Mouse (Mus musculus) lung, embryonic 14.5 days (tissue): ENCODE measurements around the gene Sipa1l3. TPM values are rescaled to one million over a fixed set of nuclear protein-coding genes. Genes with fewer than 3 reads are reported as not detected.
A peak's percentile ranks its signal among the peaks of the same experiment; 100 is the strongest.

Source experiments
- ATAC-seq: fragments of 200-750 bp; cut with Nextera tagmentation; 2 replicates; pipeline ENCODE4 v1.8.0; 2017; ENCODE audit warnings: mild to moderate bottlenecking, moderate TSS enrichment, moderate library complexity; ENCODE audit not compliant: insufficient read depth
- DNase-seq: peaks from one replicate; pipeline ENCODE4 v3.0.0-alpha.2; 2015
- H3K27ac ChIP-seq: fragments of 300-500 bp; sonication (generic); 2 replicates; pipeline ENCODE4 v1.5.1; 2014; ENCODE audit warnings: low read depth, mild to moderate bottlenecking, moderate library complexity
- H3K27me3 ChIP-seq: fragments of 300-500 bp; sonication (generic); 2 replicates; pipeline ENCODE4 v1.6.1; 2014; ENCODE audit warnings: low read length, control low read depth; ENCODE audit not compliant: insufficient read depth
- H3K36me3 ChIP-seq: fragments of 300-500 bp; sonication (generic); 2 replicates; pipeline ENCODE4 v1.6.1; 2014; ENCODE audit warnings: control low read depth; ENCODE audit not compliant: insufficient read depth
- H3K4me1 ChIP-seq: fragments of 300-500 bp; sonication (generic); 2 replicates; pipeline ENCODE4 v1.6.1; 2014; ENCODE audit warnings: antibody characterized with exemption, control low read depth; ENCODE audit not compliant: insufficient read depth
- H3K4me2 ChIP-seq: fragments of 300-500 bp; sonication (generic); 2 replicates; pipeline ENCODE4 v1.6.1; 2014; ENCODE audit warnings: mild to moderate bottlenecking
- H3K4me3 ChIP-seq: fragments of 300-500 bp; sonication (generic); 2 replicates; pipeline ENCODE4 v1.5.1; 2014; ENCODE audit warnings: low read depth, low read length
- H3K9ac ChIP-seq: fragments of 300-500 bp; sonication (generic); 2 replicates; pipeline ENCODE4 v1.6.1; 2014
- H3K9me3 ChIP-seq: fragments of 300-500 bp; sonication (generic); 2 replicates; pipeline ENCODE4 v1.6.1; 2016; ENCODE audit warnings: low read depth, low read length, control low read depth
- CTCF ChIP-seq: IDR thresholded peaks from 2 replicates; pipeline ENCODE4 v1.5.1; 2016; ENCODE audit warnings: antibody characterized with exemption, low read depth
- WGBS: fragments of 180-500 bp; shearing (Covaris S2); extraction: QIAGEN DNeasy Blood & Tissue Kit; methylation state at CpG from one replicate; pipeline ENCODE4 v1.1.7; 2014; 5-methylcytosine and 5-hydroxymethylcytosine counted together
- polyA plus RNA-seq: library from polyadenylated mRNA; unstranded; fragments of >200 nt; fragmentation: Nextera tagmentation; extraction: Ambion mirVana; gene quantifications from 2 replicates; pipeline ENCODE4 v1.2.1, GENCODE M21; 2014

Sipa1l3 gene
- polyA plus RNA-seq, 1 experiment from 2014 or later: 20.2 TPM

DNA sequence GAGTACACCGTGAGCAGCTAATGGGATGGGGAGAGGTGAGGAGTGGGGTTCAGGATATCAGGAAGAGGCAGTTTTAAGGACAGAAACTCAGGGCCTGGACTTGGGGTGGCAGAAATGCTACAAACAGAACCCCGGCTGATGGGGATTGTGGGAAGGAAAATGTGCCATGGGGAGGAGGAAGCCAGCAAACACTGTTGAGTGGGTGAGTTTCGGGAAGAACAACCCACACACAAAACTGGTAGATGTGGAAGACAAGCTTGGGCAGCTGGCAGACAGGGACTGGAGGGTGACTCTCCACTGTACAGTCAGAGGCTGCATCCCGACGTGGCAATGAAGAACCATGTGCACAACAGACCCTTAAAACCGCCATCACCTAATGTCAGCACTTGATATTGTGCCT, 69.6 kb downstream of the Sipa1l3 start:
- H3K9me3 ChIP-seq: no peaks in the 10 kb centered on the region
- H3K9ac ChIP-seq: no peak overlapping the region
- H3K4me3 ChIP-seq: no peak overlapping the region
- DNase-seq: no peak
- no peaks in the 10 kb centered on the region for H3K36me3 ChIP-seq
- ATAC-seq: no peak
- H3K4me1 ChIP-seq: peaks cover 19% of the 10 kb centered on the region
- H3K4me2 ChIP-seq: no peak overlapping the region
- no peak for TF ChIP-seq CTCF
- 91% methylated on average over 6 of the region's 6 CpGs for WGBS
- no peak overlapping the region for H3K27ac ChIP-seq
- no peaks in the 10 kb centered on the region for H3K27me3 ChIP-seq

DNA sequence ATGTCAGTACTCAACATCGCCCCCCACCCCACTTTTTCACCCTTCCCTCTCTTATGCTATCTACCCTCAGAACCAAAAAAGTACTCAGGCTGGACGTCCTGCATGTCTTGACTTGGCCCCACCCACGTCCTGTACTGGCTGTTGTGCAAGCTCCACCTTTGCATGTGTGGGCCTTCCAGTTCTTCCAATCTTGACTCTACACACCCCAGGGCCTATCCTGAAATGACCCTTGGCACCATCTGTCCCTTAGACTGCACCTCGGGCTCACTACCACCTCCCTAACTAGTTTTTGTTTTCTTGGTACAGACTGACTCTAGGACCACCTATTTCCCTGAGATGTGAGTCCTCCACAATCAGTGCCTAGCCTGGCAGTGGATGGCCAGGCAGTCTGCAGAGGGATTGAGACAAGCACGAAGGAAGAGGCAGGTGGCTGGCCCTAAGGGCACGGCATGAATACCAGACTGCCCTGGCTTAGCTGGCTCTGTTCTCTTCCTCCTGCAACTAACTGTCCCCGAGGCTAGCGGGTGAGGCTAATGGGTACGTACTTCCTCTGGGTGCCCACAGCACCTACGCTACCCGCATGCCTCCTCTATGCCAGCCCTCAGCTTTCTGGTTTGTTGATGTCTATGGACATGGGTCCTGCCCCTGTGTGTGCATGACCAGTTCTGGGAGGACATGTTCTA, 71.2 kb downstream of the Sipa1l3 start:
- ATAC-seq (no peak), DNase-seq (no peak)
- WGBS: 78% methylated on average over 11 of the region's 11 CpGs

DNA sequence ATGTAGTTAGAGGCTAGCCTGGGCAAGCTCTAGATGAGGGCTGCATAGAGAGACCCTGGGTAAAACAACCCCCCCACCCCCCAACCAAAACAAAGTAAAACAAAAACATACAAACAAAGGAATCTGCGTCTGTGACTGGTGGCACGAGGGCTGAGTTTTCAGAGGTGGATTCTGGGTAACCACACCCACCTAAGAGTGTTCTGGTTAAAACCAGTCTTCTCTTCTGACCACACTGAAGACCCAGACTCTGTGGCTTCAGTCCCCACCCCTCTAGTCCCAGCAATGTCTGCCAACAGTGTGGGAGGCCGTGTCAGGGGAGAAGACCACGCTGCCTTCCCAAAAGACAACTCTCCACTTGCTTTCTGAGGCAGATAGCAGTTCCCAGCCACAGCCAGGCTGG, 72.3 kb downstream of the Sipa1l3 start:
- H3K4me1 ChIP-seq: no peaks in the 10 kb centered on the region
- WGBS: 83% methylated on average over 4 of the region's 4 CpGs
- H3K9ac ChIP-seq: no peak overlapping the region
- no peak for TF ChIP-seq CTCF
- H3K27me3 ChIP-seq: no peaks in the 10 kb centered on the region
- no peak overlapping the region for H3K27ac ChIP-seq
- no peak overlapping the region for H3K4me3 ChIP-seq
- no peak overlapping the region for H3K4me2 ChIP-seq
- H3K36me3 ChIP-seq: no peaks in the 10 kb centered on the region
- no peaks in the 10 kb centered on the region for H3K9me3 ChIP-seq
- DNase-seq (no peak), ATAC-seq (no peak)

More for the DNA sequence above, 71.2 kb downstream of the Sipa1l3 start:
- H3K36me3 ChIP-seq: no peaks in the 10 kb centered on the region
- H3K4me3 ChIP-seq: no peak overlapping the region
- H3K27me3 ChIP-seq: no peaks in the 10 kb centered on the region
- no peak overlapping the region for H3K9ac ChIP-seq
- H3K4me2 ChIP-seq: no peak overlapping the region
- peaks cover 4% of the 10 kb centered on the region for H3K4me1 ChIP-seq
- no peaks in the 10 kb centered on the region for H3K9me3 ChIP-seq
- TF ChIP-seq CTCF: no peak
- H3K27ac ChIP-seq: no peak overlapping the region

DNA sequence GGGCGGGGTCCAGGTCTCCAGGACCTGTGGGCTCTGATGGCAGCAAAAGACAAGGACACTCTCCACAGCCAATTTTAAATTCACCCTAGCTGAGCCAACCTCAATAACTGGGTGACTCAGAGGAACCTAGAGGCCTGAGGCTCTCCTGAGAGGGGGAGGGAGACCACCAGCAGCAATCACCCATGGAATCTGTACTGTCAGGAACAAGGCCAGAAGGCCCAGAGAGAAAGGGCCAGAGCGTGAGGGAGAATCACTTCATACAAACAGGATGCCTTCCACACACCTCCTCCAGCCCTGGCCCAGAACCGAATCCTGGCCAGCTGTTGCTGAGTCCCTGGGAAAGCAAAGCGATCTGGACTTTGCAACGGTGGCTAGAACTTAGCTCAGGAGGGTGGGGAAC, 73.9 kb downstream of the Sipa1l3 start:
- DNase-seq (no peak), ATAC-seq (0 out of 2 replicates have a peak, but pooled peaks have one; percentile 8)
- Histone ChIP-seq H3K9me3 (no peaks in the 10 kb centered on the region), H3K4me2 (no peak overlapping the region), H3K27me3 (no peaks in the 10 kb centered on the region), H3K36me3 (no peaks in the 10 kb centered on the region), H3K4me3 (no peak overlapping the region), H3K4me1 (no peaks in the 10 kb centered on the region), H3K27ac (peak overlapping the region; percentile 27; the same call in 1 of the 2 replicates), H3K9ac (0 out of 2 replicates have a peak overlapping the region, but pooled peaks have one; percentile 4)
- TF ChIP-seq CTCF: no peak
- 53% methylated on average over 5 of the region's 5 CpGs for WGBS

DNA sequence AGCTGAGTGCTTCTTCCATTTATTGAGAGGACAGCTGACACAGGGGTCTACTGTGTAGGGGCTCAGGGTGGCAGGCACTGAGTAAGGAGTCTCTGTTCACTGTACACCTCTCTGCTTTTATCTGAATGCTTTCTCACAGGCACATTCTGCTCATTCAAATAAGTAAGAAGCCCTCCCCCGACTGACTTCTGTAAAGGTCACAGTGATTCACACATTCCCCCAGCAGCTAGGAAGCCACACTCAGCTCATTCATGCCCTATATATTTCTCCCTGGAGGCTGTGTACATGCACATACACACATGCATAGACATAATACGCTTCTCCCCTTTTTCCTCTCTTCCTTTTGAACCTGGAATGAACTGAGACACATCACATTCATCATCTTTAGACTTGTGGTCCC, 74.4 kb downstream of the Sipa1l3 start:
- Histone ChIP-seq H3K4me3 (no peak overlapping the region), H3K9ac (no peak overlapping the region), H3K4me1 (no peaks in the 10 kb centered on the region), H3K4me2 (no peak overlapping the region), H3K36me3 (no peaks in the 10 kb centered on the region), H3K27ac (0 out of 2 replicates have a peak overlapping the region, but pooled peaks have one; percentile 27), H3K9me3 (no peaks in the 10 kb centered on the region), H3K27me3 (no peaks in the 10 kb centered on the region)
- ATAC-seq: no peak
- TF ChIP-seq CTCF: no peak
- no peak for DNase-seq
- 55% methylated on average over 2 of the region's 2 CpGs for WGBS

DNA sequence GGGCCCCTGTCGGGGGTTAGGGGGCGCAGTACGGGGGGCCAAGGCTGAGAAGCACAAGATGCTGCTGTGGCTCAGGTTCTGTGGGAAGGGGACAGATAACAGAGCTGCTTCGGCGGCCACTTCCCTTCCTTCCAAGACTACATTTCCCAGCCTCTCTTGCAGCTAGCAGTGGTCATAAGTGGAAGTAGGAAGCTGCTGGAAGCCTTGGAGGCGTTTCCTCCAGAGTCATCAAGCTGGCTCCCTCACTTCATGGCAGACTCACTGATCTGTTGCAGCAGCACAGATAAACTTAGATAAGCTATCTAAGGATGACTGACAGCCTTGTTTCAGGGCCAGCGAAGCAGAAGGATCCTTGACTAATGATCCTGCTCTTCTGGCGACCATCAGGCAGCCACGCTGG, 76.6 kb downstream of the Sipa1l3 start:
- H3K9ac ChIP-seq: no peak overlapping the region
- no peak overlapping the region for H3K4me3 ChIP-seq
- DNase-seq (peak; percentile 50), ATAC-seq (no peak)
- no peak for TF ChIP-seq CTCF
- H3K4me1 ChIP-seq: peaks cover 4% of the 10 kb centered on the region; the same call in 1 of the 2 replicates
- no peaks in the 10 kb centered on the region for H3K36me3 ChIP-seq
- no peaks in the 10 kb centered on the region for H3K27me3 ChIP-seq
- H3K4me2 ChIP-seq: no peak overlapping the region
- WGBS: 58% methylated on average over 9 of the region's 9 CpGs
- H3K27ac ChIP-seq: no peak overlapping the region
- no peaks in the 10 kb centered on the region for H3K9me3 ChIP-seq

DNA sequence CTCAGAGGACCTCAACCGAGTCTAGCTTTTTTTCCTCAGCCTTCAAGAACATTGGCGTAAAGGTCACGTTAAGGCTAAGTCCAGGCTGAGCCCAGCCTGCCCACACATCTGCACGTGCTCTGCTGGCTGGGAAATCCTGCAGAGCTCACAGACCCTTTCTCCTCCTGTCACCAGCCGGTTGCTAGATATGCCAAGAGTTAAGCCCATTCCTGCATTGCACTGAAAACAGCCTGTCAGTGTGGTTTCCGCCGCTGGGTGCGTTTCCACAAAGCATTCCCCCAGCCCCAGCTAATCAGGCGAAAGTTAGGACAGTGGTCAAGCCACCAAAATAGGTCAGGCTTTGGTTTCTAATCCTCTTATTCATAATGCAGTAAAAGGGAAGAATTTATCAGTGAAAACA, 77.3 kb downstream of the Sipa1l3 start:
- 64% methylated on average over 9 of the region's 9 CpGs for WGBS
- no peak overlapping the region for H3K27ac ChIP-seq

More for the DNA sequence above, 77.3 kb downstream of the Sipa1l3 start:
- no peaks in the 10 kb centered on the region for H3K36me3 ChIP-seq
- H3K27me3 ChIP-seq: no peaks in the 10 kb centered on the region
- no peaks in the 10 kb centered on the region for H3K9me3 ChIP-seq
- DNase-seq (no peak), ATAC-seq (no peak)
- no peak for TF ChIP-seq CTCF
- H3K4me2 ChIP-seq: no peak overlapping the region
- no peak overlapping the region for H3K4me3 ChIP-seq
- H3K4me1 ChIP-seq: peaks cover 8% of the 10 kb centered on the region; the same call in 1 of the 2 replicates
- H3K9ac ChIP-seq: no peak overlapping the region
